Mouse (Mus musculus) kidney, embryonic 14.5 days (tissue): ENCODE results near the gene Agrp. TPM values are rescaled to one million over a fixed set of nuclear protein-coding genes. Genes with fewer than 3 reads are reported as not detected.

ENCODE experiments used
- ATAC-seq: fragments of 200-750 bp; cut with Nextera tagmentation; 2 replicates; pipeline ENCODE4 v1.8.0; 2017; ENCODE audit warnings: moderate number of reproducible peaks, mild to moderate bottlenecking, moderate TSS enrichment, moderate library complexity; ENCODE audit not compliant: low FRiP score, low TSS enrichment
- H3K27ac ChIP-seq: fragments of 300-500 bp; sonication (generic); 2 replicates; pipeline ENCODE4 v1.5.1; 2014; ENCODE audit warnings: low read depth, mild to moderate bottlenecking, low read length, moderate library complexity, mixed read lengths
- H3K27me3 ChIP-seq: fragments of 300-500 bp; sonication (generic); 2 replicates; pipeline ENCODE4 v1.6.1; 2014; ENCODE audit warnings: mild to moderate bottlenecking, low read length; ENCODE audit not compliant: control insufficient read depth, insufficient read depth
- H3K36me3 ChIP-seq: fragments of 300-500 bp; sonication (generic); 2 replicates; pipeline ENCODE4 v1.6.1; 2014; ENCODE audit warnings: low read length, mixed read lengths; ENCODE audit not compliant: control insufficient read depth, insufficient read depth
- H3K4me1 ChIP-seq: fragments of 300-500 bp; sonication (generic); 2 replicates; pipeline ENCODE4 v1.6.1; 2014; ENCODE audit warnings: low read length, mixed read lengths; ENCODE audit not compliant: control insufficient read depth, insufficient read depth
- H3K4me2 ChIP-seq: fragments of 300-500 bp; sonication (generic); replicated peaks from 2 replicates; pipeline ENCODE4 v1.6.1; 2014; ENCODE audit warnings: low read depth, mild to moderate bottlenecking, low read length
- H3K4me3 ChIP-seq: fragments of 300-500 bp; sonication (generic); 2 replicates; pipeline ENCODE4 v1.5.1; 2014; ENCODE audit warnings: mild to moderate bottlenecking, low read length
- H3K9ac ChIP-seq: fragments of 300-500 bp; sonication (generic); 2 replicates; pipeline ENCODE4 v1.6.1; 2014; ENCODE audit warnings: low read depth, mild to moderate bottlenecking, low read length, moderate library complexity
- H3K9me3 ChIP-seq: fragments of 300-500 bp; sonication (generic); 2 replicates; pipeline ENCODE4 v1.6.1; 2016; ENCODE audit warnings: low read length; ENCODE audit not compliant: control insufficient read depth
- WGBS: fragments of 180-500 bp; shearing (Covaris S2); extraction: QIAGEN DNeasy Blood & Tissue Kit; methylation state at CpG from one replicate; pipeline ENCODE4 v1.1.7; 2014; 5-methylcytosine and 5-hydroxymethylcytosine counted together
- polyA plus RNA-seq: library from polyadenylated mRNA; unstranded; fragments of >200 nt; fragmentation: Nextera tagmentation; extraction: Ambion mirVana; gene quantifications from 2 replicates; pipeline ENCODE4 v1.2.1, GENCODE M21; 2014

Agrp gene
- polyA plus RNA-seq, 1 experiment from 2014 or later: 1.3 TPM

- no peak overlapping the region for H3K4me3 ChIP-seq
- H3K9ac ChIP-seq: no peak overlapping the region
- no peak for ATAC-seq
- peaks cover 15% of the 10 kb centered on the region for H3K36me3 ChIP-seq
- WGBS: 52% methylated on average over 3 of the region's 3 CpGs
- H3K27ac ChIP-seq: no peak overlapping the region
- no peaks in the 10 kb centered on the region for H3K27me3 ChIP-seq
- no peaks in the 10 kb centered on the region for H3K9me3 ChIP-seq
- no peak overlapping the region for H3K4me2 ChIP-seq
- H3K4me1 ChIP-seq: peaks cover 21% of the 10 kb centered on the region
Observed at GRCm38 (mm10) chr8:105529271-105529670, 107.9 kb downstream of the Agrp start.

- H3K9ac ChIP-seq: no peak overlapping the region
- no peaks in the 10 kb centered on the region for H3K27me3 ChIP-seq
- no peak overlapping the region for H3K27ac ChIP-seq
- peaks cover 13% of the 10 kb centered on the region for H3K4me1 ChIP-seq
- peaks cover 23% of the 10 kb centered on the region for H3K36me3 ChIP-seq
- H3K4me3 ChIP-seq: no peak overlapping the region
- no peaks in the 10 kb centered on the region for H3K9me3 ChIP-seq
- WGBS: 93% methylated on average over 1 of the region's 1 CpGs
- no peak overlapping the region for H3K4me2 ChIP-seq
- ATAC-seq: no peak
Observed at GRCm38 (mm10) chr8:105528206-105528605, 109.0 kb downstream of the Agrp start.

- ATAC-seq: 0 out of 2 replicates have a peak, but pooled peaks have one; percentile 16
- Histone ChIP-seq H3K27ac (no peak overlapping the region), H3K27me3 (no peaks in the 10 kb centered on the region), H3K9me3 (no peaks in the 10 kb centered on the region), H3K4me3 (no peak overlapping the region), H3K9ac (no peak overlapping the region), H3K4me2 (no peak overlapping the region), H3K36me3 (peaks cover 32% of the 10 kb centered on the region), H3K4me1 (peaks cover 21% of the 10 kb centered on the region)
- 68% methylated on average over 2 of the region's 2 CpGs for WGBS
Observed at GRCm38 (mm10) chr8:105527110-105527509, 110.1 kb downstream of the Agrp start.

GRCm38 (mm10) chr8:105522890-105523289, 114.3 kb downstream of the Agrp start:
- no peak overlapping the region for H3K4me2 ChIP-seq
- peaks cover 27% of the 10 kb centered on the region for H3K36me3 ChIP-seq
- H3K4me3 ChIP-seq: no peak overlapping the region
- H3K4me1 ChIP-seq: peaks cover 38% of the 10 kb centered on the region
- H3K27me3 ChIP-seq: no peaks in the 10 kb centered on the region
- H3K9ac ChIP-seq: no peak overlapping the region
- 37% methylated on average over 9 of the region's 9 CpGs for WGBS
- no peak for ATAC-seq
- no peaks in the 10 kb centered on the region for H3K9me3 ChIP-seq
- H3K27ac ChIP-seq: no peak overlapping the region

GRCm38 (mm10) chr8:105521995-105522769, 115.0 kb downstream of the Agrp start:
- Histone ChIP-seq H3K4me1 (peaks cover 45% of the 10 kb centered on the region), H3K9ac (no peak overlapping the region), H3K4me3 (no peak overlapping the region), H3K9me3 (no peaks in the 10 kb centered on the region), H3K4me2 (no peak overlapping the region), H3K36me3 (peaks cover 27% of the 10 kb centered on the region), H3K27me3 (no peaks in the 10 kb centered on the region), H3K27ac (peak overlapping the region; percentile 42; the same call in 1 of the 2 replicates)
- ATAC-seq: no peak
- 75% methylated on average over 21 of the region's 21 CpGs for WGBS

- no peak for ATAC-seq
- Histone ChIP-seq H3K9me3 (no peaks in the 10 kb centered on the region), H3K4me2 (peak overlapping the region; percentile 98), H3K9ac (peak overlapping the region; percentile 8), H3K36me3 (peaks cover 27% of the 10 kb centered on the region), H3K27ac (0 out of 2 replicates have a peak overlapping the region, but pooled peaks have one; percentile 38), H3K4me1 (peaks cover 54% of the 10 kb centered on the region), H3K4me3 (peak overlapping the region; percentile 75; the same call in 1 of the 2 replicates), H3K27me3 (no peaks in the 10 kb centered on the region)
- WGBS: 2% methylated on average over 3 of the region's 3 CpGs
Observed at GRCm38 (mm10) chr8:105521061-105521460, 116.1 kb downstream of the Agrp start.

- peak overlapping the region; percentile 38; the same call in 1 of the 2 replicates for H3K27ac ChIP-seq
- H3K4me1 ChIP-seq: peaks cover 55% of the 10 kb centered on the region
- no peak for ATAC-seq
- no peaks in the 10 kb centered on the region for H3K9me3 ChIP-seq
- 29% methylated on average over 5 of the region's 5 CpGs for WGBS
- H3K9ac ChIP-seq: peak overlapping the region; percentile 8; the same call in 1 of the 2 replicates
- H3K27me3 ChIP-seq: no peaks in the 10 kb centered on the region
- peaks cover 27% of the 10 kb centered on the region for H3K36me3 ChIP-seq
- peak overlapping the region; percentile 98 for H3K4me2 ChIP-seq
- H3K4me3 ChIP-seq: peak overlapping the region; percentile 75
Observed at GRCm38 (mm10) chr8:105520521-105520920, 116.7 kb downstream of the Agrp start.

- 0% methylated on average over 2 of the region's 2 CpGs for WGBS
- H3K36me3 ChIP-seq: peaks cover 19% of the 10 kb centered on the region
- no peaks in the 10 kb centered on the region for H3K9me3 ChIP-seq
- peak overlapping the region; percentile 98 for H3K4me2 ChIP-seq
- peak overlapping the region; percentile 85; the same call in 1 of the 2 replicates for H3K27ac ChIP-seq
- H3K4me3 ChIP-seq: peak overlapping the region; percentile 75
- H3K27me3 ChIP-seq: no peaks in the 10 kb centered on the region
- peak overlapping the region; percentile 81; the same call in 1 of the 2 replicates for H3K9ac ChIP-seq
- peaks cover 55% of the 10 kb centered on the region for H3K4me1 ChIP-seq
- ATAC-seq: peak; percentile 29; the same call in 1 of the 2 replicates
Observed at GRCm38 (mm10) chr8:105519591-105519990, 117.6 kb downstream of the Agrp start.
